Mouse (Mus musculus) embryonic facial prominence, embryonic 15.5 days (tissue): Measurements from ENCODE around the gene Tcf25. TPM values are rescaled to one million over a fixed set of nuclear protein-coding genes. Genes with fewer than 3 reads are reported as not detected.
"Not testable (repeated sequence)": the region's sequence is repeated elsewhere in the genome, so short reads cannot be mapped to it uniquely, and the experiment has no call there.

Source experiments
- ATAC-seq: fragments of 200-750 bp; cut with Nextera tagmentation; 2 replicates; pipeline ENCODE4 v1.8.0; 2017; ENCODE audit warnings: low read depth, moderate TSS enrichment; ENCODE audit not compliant: insufficient number of reproducible peaks, low FRiP score, low TSS enrichment
- H3K27ac ChIP-seq: fragments of 300-500 bp; sonication (generic); replicated peaks from 2 replicates; pipeline ENCODE4 v1.5.1; 2015; ENCODE audit warnings: mild to moderate bottlenecking, inconsistent platforms
- H3K27me3 ChIP-seq: fragments of 300-500 bp; sonication (generic); 2 replicates; pipeline ENCODE4 v1.6.1; 2015; ENCODE audit warnings: inconsistent platforms
- H3K36me3 ChIP-seq: fragments of 300-500 bp; sonication (generic); 2 replicates; pipeline ENCODE4 v1.6.1; 2015; ENCODE audit warnings: mild to moderate bottlenecking, inconsistent platforms
- H3K4me1 ChIP-seq: fragments of 300-500 bp; sonication (generic); 2 replicates; pipeline ENCODE4 v1.6.1; 2015; ENCODE audit warnings: inconsistent platforms
- H3K4me2 ChIP-seq: fragments of 300-500 bp; sonication (generic); replicated peaks from 2 replicates; pipeline ENCODE4 v1.6.1; 2015; ENCODE audit warnings: mild to moderate bottlenecking, inconsistent platforms
- H3K4me3 ChIP-seq: fragments of 300-500 bp; sonication (generic); replicated peaks from 2 replicates; pipeline ENCODE4 v1.5.1; 2015; ENCODE audit warnings: mild to moderate bottlenecking, inconsistent platforms
- H3K9ac ChIP-seq: fragments of 300-500 bp; sonication (generic); 2 replicates; pipeline ENCODE4 v1.6.1; 2015; ENCODE audit warnings: inconsistent platforms
- H3K9me3 ChIP-seq: fragments of 300-500 bp; sonication (generic); replicated peaks from 2 replicates; pipeline ENCODE4 v1.6.1; 2016; ENCODE audit warnings: inconsistent platforms
- WGBS: fragments of 180-500 bp; shearing (Covaris S2); methylation state at CpG from one replicate; pipeline ENCODE4 v1.1.7; 2015; 5-methylcytosine and 5-hydroxymethylcytosine counted together
- polyA plus RNA-seq: library from polyadenylated mRNA; unstranded; fragments of >200 nt; fragmentation: Nextera tagmentation; extraction: Ambion mirVana; gene quantifications from 2 replicates; pipeline ENCODE4 v1.2.1, GENCODE M21; 2015

The Tcf25 gene
- polyA plus RNA-seq, 1 experiment from 2014 or later: 176 TPM

DNA sequence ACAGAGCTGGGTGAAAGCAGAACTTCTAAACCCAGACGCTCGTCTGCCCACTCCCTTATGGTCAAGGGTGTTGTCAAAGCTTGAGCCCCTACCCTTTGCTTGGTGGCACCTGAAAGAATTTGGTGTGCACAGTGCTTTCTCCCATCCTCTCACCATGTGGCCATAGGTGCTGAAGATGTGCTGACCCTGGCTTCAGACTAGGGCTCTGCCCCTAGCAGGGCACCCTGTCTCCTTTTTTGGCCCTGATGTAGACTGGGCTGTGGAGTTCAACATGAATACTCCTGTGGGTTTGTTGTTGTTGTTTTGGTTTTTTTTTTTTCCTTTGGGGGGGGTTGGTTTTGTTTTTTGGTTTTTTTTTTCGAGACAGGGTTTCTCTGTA, 49.2 kb downstream of the Tcf25 start:
- Histone ChIP-seq H3K9ac (no peak overlapping the region), H3K9me3 (peaks cover 9% of the 10 kb centered on the region), H3K27ac (no peak overlapping the region), H3K36me3 (no peaks in the 10 kb centered on the region), H3K4me2 (no peak overlapping the region), H3K4me3 (no peak overlapping the region), H3K27me3 (no peaks in the 10 kb centered on the region), H3K4me1 (no peaks in the 10 kb centered on the region)
- no peak for ATAC-seq
- 33% methylated on average over 3 of the region's 3 CpGs for WGBS

DNA sequence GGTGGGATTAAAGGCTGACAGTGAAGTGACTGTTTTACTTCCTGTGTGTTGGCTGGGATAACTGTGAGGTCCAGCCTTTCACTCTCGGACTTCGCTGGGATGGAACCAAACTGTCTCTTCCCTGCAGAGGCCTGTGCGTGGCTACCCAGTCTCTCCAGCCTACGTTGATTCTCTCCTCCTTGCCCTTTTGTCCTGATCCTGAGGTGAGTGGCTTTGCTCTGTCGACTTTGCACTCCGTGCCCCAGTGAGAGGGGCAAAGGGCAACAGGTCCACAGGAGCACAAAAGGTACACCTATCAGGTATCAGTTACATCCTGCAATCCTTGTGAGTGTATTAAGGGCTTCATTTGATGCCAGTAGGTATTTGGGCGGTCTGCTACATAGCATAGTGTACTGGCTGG, 49.9 kb downstream of the Tcf25 start, which contains the start of gene Def8:
Def8 (plus strand) TSS at position 87 of the 400 bp plus-strand sequence.
- no peak for ATAC-seq
- peak within 1 kb of the TSS; percentile 22 for H3K4me3 ChIP-seq
- WGBS: 67% methylated on average over 7 of the region's 7 CpGs
- H3K4me2 ChIP-seq: peak within 1 kb of the TSS; percentile 45
- H3K36me3 ChIP-seq: no peaks in the 10 kb centered on the region
- peaks cover 16% of the 10 kb centered on the region for H3K9me3 ChIP-seq
- no peak within 1 kb of the TSS for H3K9ac ChIP-seq
- H3K27ac ChIP-seq: no peak within 1 kb of the TSS
- no peaks in the 10 kb centered on the region for H3K27me3 ChIP-seq
- H3K4me1 ChIP-seq: no peaks in the 10 kb centered on the region

DNA sequence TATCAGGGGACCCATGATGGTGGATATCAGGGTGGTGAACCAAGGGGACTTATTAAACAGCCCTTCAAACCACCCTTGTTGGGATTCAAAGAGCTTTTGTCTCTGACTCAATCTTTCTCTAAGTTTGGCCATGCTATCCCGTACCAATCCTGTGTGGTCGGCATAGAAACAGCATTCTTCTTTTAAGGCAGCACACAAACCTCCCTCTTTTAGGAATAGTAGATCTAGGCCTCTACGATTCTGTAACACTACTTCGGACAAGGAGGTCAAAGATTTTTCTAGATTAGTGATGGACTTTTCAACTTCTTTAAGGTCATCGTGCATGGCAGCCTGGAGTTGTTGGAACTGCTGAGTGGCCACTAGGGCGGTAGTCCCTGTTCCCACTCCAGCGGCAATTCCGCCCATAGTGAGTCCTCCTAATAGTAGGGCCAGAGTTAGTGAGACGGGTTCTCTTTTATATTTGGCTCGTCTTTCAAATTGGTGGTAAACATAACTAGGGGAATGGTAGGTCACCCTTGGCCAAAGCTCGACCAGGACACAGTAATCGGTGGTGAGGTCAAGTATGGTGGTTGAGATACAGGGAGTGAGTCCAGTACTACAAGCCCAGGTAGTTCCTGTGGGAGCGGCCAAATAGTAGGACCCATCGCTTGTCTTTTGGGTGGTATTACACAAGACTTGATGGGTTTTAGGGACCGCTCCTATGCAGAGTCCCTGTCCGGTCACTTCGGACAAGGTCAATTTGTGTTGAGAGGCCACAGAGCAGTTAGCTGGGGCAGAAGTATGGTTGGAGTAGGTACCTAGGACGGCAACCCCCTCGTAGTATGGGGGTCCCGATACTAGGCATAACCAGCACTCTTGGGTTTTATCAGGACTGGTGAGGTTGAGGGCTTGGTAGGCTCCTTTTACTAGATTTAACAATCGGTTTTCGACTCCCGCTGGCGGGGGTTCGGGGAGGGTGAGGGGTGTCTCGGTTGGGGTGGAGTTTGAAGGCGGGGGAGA, 53.3 kb downstream of the Tcf25 start:
- H3K4me1 ChIP-seq: no peaks in the 10 kb centered on the region
- 94% methylated on average over 27 of the region's 27 CpGs for WGBS
- no peak overlapping the region for H3K4me2 ChIP-seq
- no peak overlapping the region for H3K4me3 ChIP-seq
- no peak overlapping the region for H3K27ac ChIP-seq
- peaks cover 27% of the 10 kb centered on the region for H3K9me3 ChIP-seq
- no peak overlapping the region for H3K9ac ChIP-seq
- H3K36me3 ChIP-seq: no peaks in the 10 kb centered on the region
- no peak for ATAC-seq
- H3K27me3 ChIP-seq: no peaks in the 10 kb centered on the region

DNA sequence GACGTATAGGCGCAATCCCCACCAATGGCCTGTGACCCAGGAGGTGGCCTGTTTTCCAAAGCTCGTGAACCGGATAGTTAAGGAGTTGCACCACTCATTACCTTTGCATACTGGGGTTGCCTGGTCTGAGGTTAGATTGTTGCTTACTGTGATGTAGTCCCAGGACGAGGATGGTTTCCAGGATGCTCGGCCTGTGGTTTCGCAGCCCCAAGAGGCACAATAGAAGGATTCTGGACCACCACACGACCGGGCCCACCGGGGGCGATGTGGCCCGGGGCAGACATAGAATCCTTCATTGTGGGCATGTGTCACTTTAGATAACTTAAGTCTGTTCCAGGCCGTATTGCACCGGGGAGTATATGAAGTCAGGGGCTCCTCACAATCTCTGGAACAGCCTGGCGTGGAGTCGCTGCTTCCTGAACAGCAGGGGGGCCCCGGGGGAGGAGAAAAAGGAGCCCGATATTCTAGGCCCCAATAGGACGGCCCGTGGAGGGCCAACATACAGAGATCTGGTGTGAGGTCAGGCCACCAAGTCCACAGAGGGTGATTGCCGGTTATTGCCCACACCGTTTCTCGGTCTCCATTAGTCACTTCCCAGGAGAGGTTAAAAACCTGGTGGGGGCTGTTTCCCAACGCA, 54.2 kb downstream of the Tcf25 start:
- Histone ChIP-seq H3K4me3 (no peak overlapping the region), H3K9me3 (peaks cover 34% of the 10 kb centered on the region), H3K27me3 (no peaks in the 10 kb centered on the region), H3K36me3 (no peaks in the 10 kb centered on the region), H3K4me1 (no peaks in the 10 kb centered on the region), H3K9ac (no peak overlapping the region), H3K27ac (no peak overlapping the region), H3K4me2 (no peak overlapping the region)
- ATAC-seq: no peak
- WGBS: 95% methylated on average over 24 of the region's 24 CpGs

DNA sequence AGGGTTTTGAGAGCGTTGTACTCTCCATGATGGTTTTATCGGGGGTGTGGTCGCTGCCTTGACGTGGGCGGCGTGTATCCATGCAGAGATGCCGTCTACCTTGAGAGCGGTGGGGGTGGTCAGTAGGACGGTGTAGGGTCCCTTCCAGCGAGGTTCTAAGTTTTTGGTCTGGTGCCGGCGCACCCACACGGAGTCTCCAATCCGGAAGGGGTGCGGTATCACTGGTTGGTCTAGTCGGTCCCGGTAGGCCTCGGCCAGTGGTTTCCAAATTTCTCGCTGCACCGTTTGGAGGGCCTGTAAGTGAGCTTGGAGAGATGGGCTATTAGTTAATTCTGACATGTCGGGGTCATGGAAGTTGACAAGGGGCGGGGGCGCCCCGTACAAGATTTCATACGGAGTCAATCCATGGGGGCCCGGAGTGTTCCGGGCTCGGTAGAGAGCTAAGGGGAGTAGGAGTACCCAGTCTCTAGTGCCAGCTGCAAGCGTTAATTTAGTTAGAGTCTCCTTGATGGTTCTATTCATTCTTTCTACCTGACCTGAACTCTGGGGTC, 54.9 kb downstream of the Tcf25 start:
- no peak overlapping the region for H3K4me2 ChIP-seq
- H3K36me3 ChIP-seq: no peaks in the 10 kb centered on the region
- peaks cover 34% of the 10 kb centered on the region for H3K9me3 ChIP-seq
- H3K27ac ChIP-seq: no peak overlapping the region
- 96% methylated on average over 29 of the region's 29 CpGs for WGBS
- ATAC-seq: no peak
- H3K9ac ChIP-seq: no peak overlapping the region
- H3K4me3 ChIP-seq: no peak overlapping the region
- H3K27me3 ChIP-seq: no peaks in the 10 kb centered on the region
- no peaks in the 10 kb centered on the region for H3K4me1 ChIP-seq

DNA sequence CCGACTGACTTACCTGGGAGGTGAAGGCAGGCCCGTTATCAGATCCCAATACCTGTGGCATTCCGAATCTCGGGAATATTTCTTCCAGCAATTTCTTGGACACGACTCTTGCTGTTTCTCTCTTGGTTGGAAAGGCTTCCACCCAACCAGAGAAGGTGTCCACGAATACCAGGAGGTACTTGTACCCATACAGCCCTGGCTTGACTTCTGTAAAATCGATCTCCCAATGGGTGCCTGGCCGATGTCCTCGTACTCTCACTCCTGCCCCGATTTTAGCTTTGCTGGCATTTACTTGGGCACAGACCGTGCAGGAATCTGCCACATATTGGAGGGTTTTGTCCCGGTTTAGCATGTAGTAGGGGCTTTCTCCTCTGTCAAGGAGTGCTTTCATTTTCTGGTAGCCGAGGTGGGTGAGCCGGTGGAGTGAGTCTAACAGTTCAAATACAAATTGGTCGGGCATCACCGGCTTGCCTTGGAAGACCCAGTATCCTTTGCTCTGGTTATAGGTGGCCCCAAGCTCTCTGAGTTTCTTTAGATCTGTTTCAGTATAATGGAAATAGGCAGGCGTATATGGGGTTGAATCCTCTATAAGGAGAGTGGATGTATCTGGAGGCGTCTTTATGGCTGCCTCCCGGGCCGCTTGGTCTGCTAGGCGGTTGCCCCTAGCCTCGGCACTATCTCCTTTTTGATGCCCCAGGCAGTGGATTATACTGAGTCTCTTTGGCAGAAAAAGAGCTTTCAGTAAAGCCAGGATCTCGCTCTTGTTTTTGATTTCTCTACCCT, 55.6 kb downstream of the Tcf25 start:
- Histone ChIP-seq H3K9ac (no peak overlapping the region), H3K4me1 (no peaks in the 10 kb centered on the region), H3K4me2 (no peak overlapping the region), H3K36me3 (no peaks in the 10 kb centered on the region), H3K9me3 (peaks cover 34% of the 10 kb centered on the region), H3K27ac (no peak overlapping the region), H3K4me3 (no peak overlapping the region), H3K27me3 (no peaks in the 10 kb centered on the region)
- no peak for ATAC-seq
- 96% methylated on average over 23 of the region's 23 CpGs for WGBS

DNA sequence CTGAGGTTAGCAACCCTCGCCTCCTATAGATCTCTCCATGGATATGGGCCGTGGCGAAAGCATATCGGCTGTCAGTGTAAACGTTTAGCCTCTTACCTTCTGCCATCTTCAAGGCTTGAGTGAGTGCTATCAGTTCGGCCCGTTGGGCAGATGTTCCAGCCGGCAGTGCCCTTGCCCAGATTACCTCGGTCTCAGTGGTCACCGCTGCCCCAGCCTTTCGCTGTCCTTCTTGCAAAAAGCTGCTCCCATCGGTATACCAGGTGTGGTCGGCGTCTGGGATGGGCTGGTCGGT, 56.1 kb downstream of the Tcf25 start:
- 96% methylated on average over 15 of the region's 15 CpGs for WGBS
- peaks cover 34% of the 10 kb centered on the region for H3K9me3 ChIP-seq

DNA sequence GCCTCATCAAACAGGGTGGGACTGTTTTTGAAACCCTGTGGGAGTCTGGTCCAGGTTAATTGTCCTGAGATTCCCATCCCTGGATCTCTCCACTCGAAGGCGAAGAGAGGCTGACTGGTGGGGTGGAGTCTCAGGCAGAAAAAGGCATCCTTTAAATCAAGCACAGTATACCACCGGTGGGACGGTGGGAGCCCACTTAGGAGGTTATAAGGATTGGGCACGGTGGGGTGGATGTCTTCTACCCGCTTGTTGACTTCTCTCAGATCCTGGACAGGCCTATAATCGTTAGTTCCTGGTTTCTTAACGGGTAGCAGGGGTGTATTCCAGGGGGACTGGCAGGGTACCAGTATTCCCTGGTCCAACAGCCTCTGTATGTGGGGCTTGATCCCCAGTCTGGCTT, 57.4 kb downstream of the Tcf25 start:
- not testable (repeated sequence) for H3K9ac ChIP-seq, H3K4me1 ChIP-seq, H3K27me3 ChIP-seq, H3K27ac ChIP-seq, H3K36me3 ChIP-seq, H3K4me3 ChIP-seq, H3K4me2 ChIP-seq, ATAC-seq
- H3K9me3 ChIP-seq: peaks cover 34% of the 10 kb centered on the region
- WGBS: 87% methylated on average over 8 of the region's 8 CpGs

More for the DNA sequence above, 56.1 kb downstream of the Tcf25 start:
- H3K27ac ChIP-seq, H3K36me3 ChIP-seq, H3K27me3 ChIP-seq, ATAC-seq, H3K4me2 ChIP-seq, H3K4me1 ChIP-seq, H3K9ac ChIP-seq, H3K4me3 ChIP-seq: not testable (repeated sequence)

DNA sequence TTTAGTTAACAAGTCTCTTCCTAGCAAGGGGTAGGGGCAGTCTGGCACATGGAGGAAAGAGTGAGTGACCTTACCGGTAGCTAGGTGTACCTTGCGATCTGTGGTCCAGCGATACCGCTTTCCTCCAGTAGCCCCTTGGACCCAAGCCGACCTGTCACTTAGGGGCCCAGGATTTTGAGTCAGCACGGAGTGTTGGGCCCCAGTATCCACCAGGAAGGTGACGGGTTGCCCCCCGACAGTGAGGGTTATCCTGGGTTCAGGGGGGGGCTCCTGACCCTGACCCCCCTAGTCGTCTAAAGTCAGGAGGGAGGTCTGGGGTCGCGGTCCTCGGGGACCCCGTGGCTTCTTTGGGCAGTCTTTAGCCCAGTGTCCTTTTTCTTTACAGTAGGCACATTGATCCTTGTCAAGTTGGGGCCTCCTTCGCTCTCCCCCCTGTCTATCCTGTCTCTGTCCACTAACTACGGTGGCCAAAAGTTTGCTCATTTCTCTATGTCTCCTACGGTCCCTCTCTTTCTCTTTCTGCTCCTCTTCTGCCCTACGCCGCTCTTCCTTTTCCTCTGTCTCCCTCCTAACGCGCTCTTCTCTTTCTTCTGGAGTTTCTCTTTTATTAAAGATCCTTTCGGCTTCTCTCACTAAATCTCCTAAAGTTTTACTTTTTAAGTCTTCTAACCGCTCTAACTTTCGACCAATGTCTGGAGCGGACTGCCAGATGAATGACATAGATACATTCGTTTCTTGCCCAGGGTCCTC, 58.2 kb downstream of the Tcf25 start:
- Histone ChIP-seq H3K4me2 (no peak overlapping the region), H3K27ac (no peak overlapping the region), H3K27me3 (no peaks in the 10 kb centered on the region), H3K9ac (no peak overlapping the region), H3K4me3 (no peak overlapping the region), H3K36me3 (no peaks in the 10 kb centered on the region), H3K9me3 (peaks cover 34% of the 10 kb centered on the region), H3K4me1 (no peaks in the 10 kb centered on the region)
- 97% methylated on average over 25 of the region's 25 CpGs for WGBS
- no peak for ATAC-seq

DNA sequence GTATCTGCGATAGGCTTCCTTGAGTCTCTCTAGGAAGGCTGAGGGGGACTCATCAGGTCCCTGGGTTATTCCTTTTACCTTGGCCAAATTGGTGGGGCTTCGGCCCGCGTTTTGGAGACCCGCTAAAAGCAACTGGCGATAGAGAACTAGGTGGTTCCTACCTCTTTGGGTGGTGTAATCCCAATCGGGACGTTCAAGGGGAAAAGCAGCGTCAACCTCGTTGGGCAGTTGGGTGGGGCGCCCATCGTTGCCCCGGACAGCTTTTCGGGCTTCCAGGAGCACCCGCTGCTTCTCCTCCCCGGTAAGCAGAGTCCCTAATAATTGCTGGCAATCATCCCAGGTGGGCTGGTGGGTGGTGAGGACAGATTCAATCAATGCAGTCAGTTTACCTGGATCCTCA, 58.8 kb downstream of the Tcf25 start:
- Histone ChIP-seq H3K27me3 (no peaks in the 10 kb centered on the region), H3K4me1 (no peaks in the 10 kb centered on the region), H3K27ac (no peak overlapping the region), H3K36me3 (no peaks in the 10 kb centered on the region), H3K4me3 (no peak overlapping the region), H3K4me2 (no peak overlapping the region), H3K9ac (no peak overlapping the region), H3K9me3 (peaks cover 29% of the 10 kb centered on the region)
- 95% methylated on average over 16 of the region's 16 CpGs for WGBS
- no peak for ATAC-seq
